Mouse (Mus musculus) kidney, postnatal 0 days (tissue): ENCODE data around the gene Nr2e1. TPM values are rescaled to one million over a fixed set of nuclear protein-coding genes. Genes with fewer than 3 reads are reported as not detected.

ENCODE experiments used
- ATAC-seq: fragments of 200-750 bp; cut with Nextera tagmentation; replicated peaks from 2 replicates; pipeline ENCODE4 v1.8.0; 2017; ENCODE audit warnings: low read depth, moderate number of reproducible peaks, moderate TSS enrichment, moderate library complexity; ENCODE audit not compliant: low FRiP score
- DNase-seq: peaks from one replicate; pipeline ENCODE4 v3.0.0-alpha.2; 2016; ENCODE audit warnings: low spot score
- H3K27ac ChIP-seq: fragments of 300-500 bp; sonication (generic); 2 replicates; pipeline ENCODE4 v1.5.1; 2014; ENCODE audit warnings: mild to moderate bottlenecking
- H3K27me3 ChIP-seq: fragments of 300-500 bp; sonication (generic); 2 replicates; pipeline ENCODE4 v1.6.1; 2014; ENCODE audit warnings: low read length, mixed read lengths; ENCODE audit not compliant: insufficient read depth
- H3K36me3 ChIP-seq: fragments of 300-500 bp; sonication (generic); 2 replicates; pipeline ENCODE4 v1.6.1; 2014; ENCODE audit warnings: low read length, mixed read lengths; ENCODE audit not compliant: insufficient read depth
- H3K4me1 ChIP-seq: fragments of 300-500 bp; sonication (generic); replicated peaks from 2 replicates; pipeline ENCODE4 v1.6.1; 2014; ENCODE audit warnings: antibody characterized with exemption, low read length, mixed read lengths; ENCODE audit not compliant: insufficient read depth
- H3K4me2 ChIP-seq: fragments of 300-500 bp; sonication (generic); 2 replicates; pipeline ENCODE4 v1.6.1; 2014; ENCODE audit warnings: mild to moderate bottlenecking, low read length, moderate library complexity, mixed read lengths
- H3K4me3 ChIP-seq: fragments of 300-500 bp; sonication (generic); replicated peaks from 2 replicates; pipeline ENCODE4 v1.5.1; 2014; ENCODE audit warnings: low read depth, low read length
- H3K9ac ChIP-seq: fragments of 300-500 bp; sonication (generic); 2 replicates; pipeline ENCODE4 v1.6.1; 2014; ENCODE audit warnings: low read depth, low read length
- H3K9me3 ChIP-seq: fragments of 300-500 bp; sonication (generic); replicated peaks from 2 replicates; pipeline ENCODE4 v1.6.1; 2016; ENCODE audit warnings: low read length, inconsistent platforms, mixed read lengths
- CTCF ChIP-seq: IDR thresholded peaks from 2 replicates; pipeline ENCODE4 v1.5.1; 2016; ENCODE audit warnings: antibody characterized with exemption, low read depth, mild to moderate bottlenecking, moderate library complexity
- WGBS: fragments of 180-500 bp; shearing (Covaris S2); extraction: QIAGEN DNeasy Blood & Tissue Kit; methylation state at CpG from one replicate; pipeline ENCODE4 v1.1.7; 2014; 5-methylcytosine and 5-hydroxymethylcytosine counted together
- polyA plus RNA-seq: library from polyadenylated mRNA; unstranded; fragments of >200 nt; fragmentation: Nextera tagmentation; extraction: Ambion mirVana; gene quantifications from 2 replicates; pipeline ENCODE4 v1.2.1, GENCODE M21; 2015

The Nr2e1 gene
- polyA plus RNA-seq, 1 experiment from 2014 or later, result not detected

GRCm38 (mm10) chr10:42578698-42579474, 4.5 kb downstream of the Nr2e1 start:
- no peak for DNase-seq
- H3K4me3 ChIP-seq, result no peak overlapping the region
- H3K27ac ChIP-seq, result no peak overlapping the region
- peaks cover 94% of the 10 kb centered on the region for H3K27me3 ChIP-seq
- WGBS, result 3% methylated on average over 22 of the region's 22 CpGs
- no peak overlapping the region for H3K9ac ChIP-seq
- H3K9me3 ChIP-seq, result no peaks in the 10 kb centered on the region
- H3K36me3 ChIP-seq, result no peaks in the 10 kb centered on the region
- H3K4me1 ChIP-seq, result peaks cover 10% of the 10 kb centered on the region; the same call in 1 of the 2 replicates
- TF ChIP-seq CTCF, result no peak
- ATAC-seq, result no peak
- H3K4me2 ChIP-seq, result peak overlapping the region; percentile 31; the same call in 1 of the 2 replicates

- Histone ChIP-seq H3K4me1 (peaks cover 10% of the 10 kb centered on the region; the same call in 1 of the 2 replicates), H3K27ac (no peak overlapping the region)
- ATAC-seq, result no peak
Observed at GRCm38 (mm10) chr10:42578281-42578675, 5.2 kb downstream of the Nr2e1 start.

GRCm38 (mm10) chr10:42577525-42578280, 5.7 kb downstream of the Nr2e1 start:
- DNase-seq (no peak), ATAC-seq (no peak)
- H3K9me3 ChIP-seq, result no peaks in the 10 kb centered on the region
- TF ChIP-seq CTCF, result no peak
- no peak overlapping the region for H3K27ac ChIP-seq
- H3K4me1 ChIP-seq, result 0 out of 2 replicates have a peak, but pooled peaks cover 10% of the 10 kb centered on the region
- WGBS, result 3% methylated on average over 15 of the region's 15 CpGs
- H3K4me3 ChIP-seq, result no peak overlapping the region
- no peak overlapping the region for H3K9ac ChIP-seq
- H3K27me3 ChIP-seq, result peaks cover 94% of the 10 kb centered on the region
- H3K4me2 ChIP-seq, result no peak overlapping the region
- no peaks in the 10 kb centered on the region for H3K36me3 ChIP-seq

More at GRCm38 (mm10) chr10:42578281-42578675, 5.2 kb downstream of the Nr2e1 start:
- under 1% methylated on average over 15 of the region's 15 CpGs for whole genome bisulfite sequencing
- Histone ChIP-seq H3K27me3 (peaks cover 94% of the 10 kb centered on the region), H3K9ac (no peak overlapping the region), H3K4me3 (no peak overlapping the region), H3K36me3 (no peaks in the 10 kb centered on the region), H3K4me2 (no peak overlapping the region), H3K9me3 (no peaks in the 10 kb centered on the region)
- no peak for TF ChIP-seq CTCF
- DNase-seq, result no peak

- Histone ChIP-seq H3K36me3 (no peaks in the 10 kb centered on the region), H3K4me1 (0 out of 2 replicates have a peak, but pooled peaks cover 4% of the 10 kb centered on the region), H3K4me3 (no peak overlapping the region), H3K9me3 (no peaks in the 10 kb centered on the region), H3K4me2 (no peak overlapping the region), H3K27me3 (peaks cover 94% of the 10 kb centered on the region), H3K9ac (no peak overlapping the region), H3K27ac (no peak overlapping the region)
- 3% methylated on average over 10 of the region's 10 CpGs for WGBS
- TF ChIP-seq CTCF, result no peak
- DNase-seq (peak; percentile 55), ATAC-seq (no peak)
Observed at GRCm38 (mm10) chr10:42574639-42575038, 8.8 kb downstream of the Nr2e1 start.

GRCm38 (mm10) chr10:42572971-42573370, 10.5 kb downstream of the Nr2e1 start:
- H3K4me2 ChIP-seq, result no peak overlapping the region
- peaks cover 87% of the 10 kb centered on the region for H3K27me3 ChIP-seq
- no peak for DNase-seq
- no peak overlapping the region for H3K4me3 ChIP-seq
- ATAC-seq, result no peak
- no peak for TF ChIP-seq CTCF
- H3K4me1 ChIP-seq, result no peaks in the 10 kb centered on the region
- no peaks in the 10 kb centered on the region for H3K36me3 ChIP-seq
- no peak overlapping the region for H3K27ac ChIP-seq
- under 1% methylated on average over 15 of the region's 15 CpGs for WGBS
- H3K9me3 ChIP-seq, result no peaks in the 10 kb centered on the region
- no peak overlapping the region for H3K9ac ChIP-seq

- Histone ChIP-seq H3K27ac (no peak overlapping the region), H3K36me3 (no peaks in the 10 kb centered on the region), H3K4me2 (no peak overlapping the region), H3K9ac (no peak overlapping the region), H3K27me3 (peaks cover 85% of the 10 kb centered on the region), H3K4me1 (no peaks in the 10 kb centered on the region), H3K4me3 (no peak overlapping the region), H3K9me3 (no peaks in the 10 kb centered on the region)
- WGBS, result 1% methylated on average over 20 of the region's 20 CpGs
- TF ChIP-seq CTCF, result no peak
- DNase-seq (no peak), ATAC-seq (no peak)
Observed at GRCm38 (mm10) chr10:42572567-42572966, 10.9 kb downstream of the Nr2e1 start.
